Mouse (Mus musculus) hindbrain, postnatal 0 days (tissue): ENCODE results near the gene Myo1e. TPM values are rescaled to one million over a fixed set of nuclear protein-coding genes. Genes with fewer than 3 reads are reported as not detected.
"Not testable (repeated sequence)": the region's sequence is repeated elsewhere in the genome, so short reads cannot be mapped to it uniquely, and the experiment has no call there.

Source experiments
- ATAC-seq: fragments of 200-750 bp; cut with Nextera tagmentation; 2 replicates; pipeline ENCODE4 v1.8.0; 2017; ENCODE audit warnings: mild to moderate bottlenecking, moderate TSS enrichment, moderate library complexity
- DNase-seq: peaks from one replicate; pipeline ENCODE4 v3.0.0-alpha.2; 2015; ENCODE audit warnings: low spot score
- H3K27ac ChIP-seq: fragments of 300-500 bp; sonication (generic); 2 replicates; pipeline ENCODE4 v1.5.1; 2014; ENCODE audit warnings: mild to moderate bottlenecking
- H3K27me3 ChIP-seq: fragments of 300-500 bp; sonication (generic); 2 replicates; pipeline ENCODE4 v1.6.1; 2014; ENCODE audit warnings: low read length, mixed read lengths; ENCODE audit not compliant: insufficient read depth
- H3K36me3 ChIP-seq: fragments of 300-500 bp; sonication (generic); 2 replicates; pipeline ENCODE4 v1.6.1; 2014; ENCODE audit warnings: low read length, mixed read lengths; ENCODE audit not compliant: insufficient read depth
- H3K4me1 ChIP-seq: fragments of 300-500 bp; sonication (generic); 2 replicates; pipeline ENCODE4 v1.6.1; 2014; ENCODE audit warnings: antibody characterized with exemption, low read length, mixed read lengths; ENCODE audit not compliant: insufficient read depth
- H3K4me2 ChIP-seq: fragments of 300-500 bp; sonication (generic); 2 replicates; pipeline ENCODE4 v1.6.1; 2014; ENCODE audit warnings: low read depth, mild to moderate bottlenecking, low read length, moderate library complexity, mixed read lengths
- H3K4me3 ChIP-seq: fragments of 300-500 bp; sonication (generic); 2 replicates; pipeline ENCODE4 v1.5.1; 2014; ENCODE audit warnings: low read length
- H3K9ac ChIP-seq: fragments of 300-500 bp; sonication (generic); replicated peaks from 2 replicates; pipeline ENCODE4 v1.6.1; 2014; ENCODE audit warnings: mild to moderate bottlenecking, low read length, moderate library complexity, mixed read lengths
- H3K9me3 ChIP-seq: fragments of 300-500 bp; sonication (generic); 2 replicates; pipeline ENCODE4 v1.6.1; 2016; ENCODE audit warnings: low read length, mixed read lengths
- CTCF ChIP-seq: IDR thresholded peaks from 2 replicates; pipeline ENCODE4 v1.5.1; 2016; ENCODE audit warnings: antibody characterized with exemption, control low read depth, low read depth
- WGBS: fragments of 180-500 bp; shearing (Covaris S2); extraction: QIAGEN DNeasy Blood & Tissue Kit; methylation state at CpG from one replicate; pipeline ENCODE4 v1.1.7; 2014; 5-methylcytosine and 5-hydroxymethylcytosine counted together
- polyA plus RNA-seq: library from polyadenylated mRNA; unstranded; fragments of >200 nt; fragmentation: Nextera tagmentation; extraction: Ambion mirVana; gene quantifications from 2 replicates; pipeline ENCODE4 v1.2.1, GENCODE M21; 2015
- total RNA-seq: library from RNA; depleted of rRNA; stranded (reverse); fragments of >200 nt; gene quantifications from 2 replicates; pipeline ENCODE4 v1.2.3, GENCODE M21; 2014

The Myo1e gene
- total and polyA plus RNA-seq, 2 experiments from 2014 or later = 5.4 to 8.9 TPM

- no peaks in the 10 kb centered on the region for H3K27me3 ChIP-seq
- no peaks in the 10 kb centered on the region for H3K9me3 ChIP-seq
- no peak overlapping the region for H3K4me2 ChIP-seq
- H3K4me3 ChIP-seq = no peak overlapping the region
- WGBS = 92% methylated on average over 6 of the region's 6 CpGs
- no peak for ATAC-seq
- no peaks in the 10 kb centered on the region for H3K4me1 ChIP-seq
- H3K36me3 ChIP-seq = no peaks in the 10 kb centered on the region
- DNase-seq = no peak
- no peak for TF ChIP-seq CTCF
- no peak overlapping the region for H3K27ac ChIP-seq
- no peak overlapping the region for H3K9ac ChIP-seq
Measured at GRCm38 (mm10) chr9:70248046-70248445, 40.9 kb downstream of the Myo1e start.

GRCm38 (mm10) chr9:70248826-70249225, 41.7 kb downstream of the Myo1e start:
- ATAC-seq = no peak

GRCm38 (mm10) chr9:70249881-70250681, 42.9 kb downstream of the Myo1e start:
- 54% methylated on average over 12 of the region's 12 CpGs for WGBS
- H3K9ac ChIP-seq = no peak overlapping the region
- H3K36me3 ChIP-seq = no peaks in the 10 kb centered on the region
- H3K27ac ChIP-seq = no peak overlapping the region
- H3K27me3 ChIP-seq = no peaks in the 10 kb centered on the region
- no peak overlapping the region for H3K4me3 ChIP-seq
- no peak overlapping the region for H3K4me2 ChIP-seq
- no peaks in the 10 kb centered on the region for H3K4me1 ChIP-seq
- TF ChIP-seq CTCF = no peak
- no peaks in the 10 kb centered on the region for H3K9me3 ChIP-seq
- ATAC-seq = no peak
- peak; percentile 42 for DNase-seq

More at GRCm38 (mm10) chr9:70248826-70249225, 41.7 kb downstream of the Myo1e start:
- H3K4me1 ChIP-seq = no peaks in the 10 kb centered on the region
- no peak overlapping the region for H3K4me2 ChIP-seq
- no peak overlapping the region for H3K4me3 ChIP-seq
- no peaks in the 10 kb centered on the region for H3K9me3 ChIP-seq
- TF ChIP-seq CTCF = no peak
- no peak overlapping the region for H3K9ac ChIP-seq
- no peaks in the 10 kb centered on the region for H3K27me3 ChIP-seq
- DNase-seq = no peak
- 93% methylated on average over 4 of the region's 4 CpGs for WGBS
- H3K27ac ChIP-seq = no peak overlapping the region
- no peaks in the 10 kb centered on the region for H3K36me3 ChIP-seq

GRCm38 (mm10) chr9:70251441-70251985, 44.4 kb downstream of the Myo1e start:
- 94% methylated on average over 10 of the region's 10 CpGs for WGBS
- Histone ChIP-seq H3K4me1 (no peaks in the 10 kb centered on the region), H3K9ac (no peak overlapping the region), H3K9me3 (no peaks in the 10 kb centered on the region), H3K27ac (no peak overlapping the region), H3K27me3 (no peaks in the 10 kb centered on the region), H3K36me3 (no peaks in the 10 kb centered on the region), H3K4me3 (no peak overlapping the region), H3K4me2 (no peak overlapping the region)
- no peak for ATAC-seq
- DNase-seq = no peak
- no peak for TF ChIP-seq CTCF

DNA sequence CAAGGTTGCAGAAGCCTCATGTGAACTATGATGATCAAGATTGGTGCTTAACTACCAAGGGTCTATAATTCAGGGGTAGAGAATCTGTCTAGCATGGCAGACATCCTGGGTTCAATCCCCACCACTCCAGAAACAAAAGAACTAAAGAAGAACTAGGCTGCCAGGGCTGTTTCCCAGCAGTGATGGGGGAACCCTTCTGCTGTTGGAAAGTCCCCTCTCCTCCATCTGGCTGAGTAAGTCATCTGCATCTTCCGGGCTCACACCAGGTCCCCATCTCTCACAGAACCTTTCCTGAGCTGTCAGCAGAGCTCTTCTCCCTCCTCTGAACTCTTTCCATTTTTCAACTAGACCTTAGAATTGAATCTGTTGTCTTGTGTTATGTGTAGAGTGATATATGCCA, 45.9 kb downstream of the Myo1e start:
- Histone ChIP-seq H3K4me1 (peaks cover 6% of the 10 kb centered on the region; the same call in 1 of the 2 replicates), H3K27ac (no peak overlapping the region), H3K36me3 (no peaks in the 10 kb centered on the region), H3K9ac (no peak overlapping the region), H3K27me3 (no peaks in the 10 kb centered on the region), H3K4me3 (no peak overlapping the region), H3K9me3 (no peaks in the 10 kb centered on the region), H3K4me2 (no peak overlapping the region)
- ATAC-seq (no peak), DNase-seq (no peak)
- WGBS = 81% methylated on average over 1 of the region's 1 CpGs
- TF ChIP-seq CTCF = no peak

DNA sequence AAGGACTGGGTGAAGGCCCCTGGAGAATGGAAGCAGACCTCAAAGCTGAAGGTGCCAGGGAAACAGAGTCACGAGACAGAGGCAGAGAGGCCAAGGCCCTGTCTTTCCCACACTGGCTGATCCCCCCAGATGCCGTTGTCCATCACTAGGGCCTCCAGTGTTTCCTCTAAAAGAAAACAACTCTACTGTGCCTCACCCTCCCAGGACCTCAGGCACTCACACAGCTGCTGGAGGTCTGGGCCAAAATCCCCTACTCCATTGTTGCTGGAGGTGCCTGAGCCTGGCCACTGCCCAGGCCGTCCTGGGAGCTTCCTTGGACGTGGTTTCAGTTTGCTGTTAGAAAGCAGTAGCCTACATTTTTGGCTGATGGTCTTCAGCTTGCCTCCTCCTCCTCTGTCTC, 47.9 kb downstream of the Myo1e start:
- 86% methylated on average over 4 of the region's 4 CpGs for WGBS
- no peak for ATAC-seq
- Histone ChIP-seq H3K9ac (no peak overlapping the region), H3K9me3 (no peaks in the 10 kb centered on the region), H3K36me3 (no peaks in the 10 kb centered on the region), H3K4me2 (no peak overlapping the region), H3K4me1 (peaks cover 7% of the 10 kb centered on the region; the same call in 1 of the 2 replicates), H3K27ac (no peak overlapping the region), H3K27me3 (no peaks in the 10 kb centered on the region), H3K4me3 (no peak overlapping the region)
- no peak for DNase-seq
- TF ChIP-seq CTCF = no peak

DNA sequence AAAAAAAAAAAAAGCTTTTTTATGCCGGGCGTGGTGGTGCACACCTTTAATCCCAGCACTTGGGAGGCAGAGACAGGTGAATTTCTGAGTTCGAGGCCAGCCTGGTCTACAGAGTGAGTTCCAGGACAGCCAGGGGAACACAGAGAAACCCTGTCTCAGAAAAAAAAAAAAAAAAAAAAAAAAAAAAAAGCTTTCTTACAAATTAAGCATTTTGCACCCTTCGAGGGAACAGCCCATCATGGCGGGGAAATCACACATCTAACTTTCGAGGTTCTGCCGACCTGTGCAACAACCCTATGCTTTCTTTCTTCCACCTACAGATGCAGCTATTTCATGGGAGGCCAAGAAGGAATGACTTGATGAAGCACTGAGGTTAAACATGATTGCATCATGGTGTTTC, 48.9 kb downstream of the Myo1e start:
- H3K27me3 ChIP-seq, H3K27ac ChIP-seq, H3K9ac ChIP-seq, H3K4me3 ChIP-seq, H3K36me3 ChIP-seq, H3K4me1 ChIP-seq, DNase-seq, H3K4me2 ChIP-seq, ATAC-seq, H3K9me3 ChIP-seq: not testable (repeated sequence)
- WGBS = 94% methylated on average over 7 of the region's 7 CpGs
